Mouse (Mus musculus): ENCODE data around the gene Nlk. TPM values are rescaled to one million over a fixed set of nuclear protein-coding genes. Genes with fewer than 3 reads are reported as not detected.

The Nlk gene
- polyA plus RNA-seq, 1 experiment from 2014 or later, result 8.4 TPM

GRCm38 (mm10) chr11:78549491-78549987 lies 147.6 kb downstream of the Nlk start:
- no peaks in the 10 kb centered on the region for H3K27me3 ChIP-seq (replicated peaks; ENCODE audit: control insufficient read depth, insufficient read depth, low read length)
- H3K36me3 ChIP-seq (ENCODE audit: control insufficient read depth, insufficient read depth, low read length), result no peaks in the 10 kb centered on the region
- ATAC-seq, result no peak
- H3K4me1 ChIP-seq (ENCODE audit: control insufficient read depth, insufficient read depth, low read length), result peaks cover 20% of the 10 kb centered on the region
- H3K27ac ChIP-seq (ENCODE audit: low read length), result peak overlapping the region; percentile 84
- H3K4me2 ChIP-seq (ENCODE audit: low read depth, low read length), result peak overlapping the region; percentile 54
- no peaks in the 10 kb centered on the region for H3K9me3 ChIP-seq (ENCODE audit: control insufficient read depth, low read length)
- H3K9ac ChIP-seq (ENCODE audit: low read depth, low read length), result peak overlapping the region; percentile 78
- WGBS, result 3% methylated on average over 5 of the region's 5 CpGs
- H3K4me3 ChIP-seq (ENCODE audit: low read length), result peak overlapping the region; percentile 68

GRCm38 (mm10) chr11:78547718-78548460 lies 149.3 kb downstream of the Nlk start:
- Histone ChIP-seq H3K36me3 (ENCODE audit: control insufficient read depth, insufficient read depth, low read length) (no peaks in the 10 kb centered on the region), H3K9me3 (ENCODE audit: control insufficient read depth, low read length) (no peaks in the 10 kb centered on the region), H3K4me3 (ENCODE audit: low read length) (peak overlapping the region; percentile 12; the same call in 1 of the 2 replicates), H3K27me3 (replicated peaks; ENCODE audit: control insufficient read depth, insufficient read depth, low read length) (no peaks in the 10 kb centered on the region), H3K4me2 (ENCODE audit: low read depth, low read length) (peak overlapping the region; percentile 54), H3K9ac (ENCODE audit: low read depth, low read length) (peak overlapping the region; percentile 18; the same call in 1 of the 2 replicates), H3K4me1 (ENCODE audit: control insufficient read depth, insufficient read depth, low read length) (peaks cover 20% of the 10 kb centered on the region), H3K27ac (ENCODE audit: low read length) (0 out of 2 replicates have a peak overlapping the region, but pooled peaks have one; percentile 62)
- no peak for ATAC-seq
- 61% methylated on average over 2 of the region's 2 CpGs for WGBS

DNA sequence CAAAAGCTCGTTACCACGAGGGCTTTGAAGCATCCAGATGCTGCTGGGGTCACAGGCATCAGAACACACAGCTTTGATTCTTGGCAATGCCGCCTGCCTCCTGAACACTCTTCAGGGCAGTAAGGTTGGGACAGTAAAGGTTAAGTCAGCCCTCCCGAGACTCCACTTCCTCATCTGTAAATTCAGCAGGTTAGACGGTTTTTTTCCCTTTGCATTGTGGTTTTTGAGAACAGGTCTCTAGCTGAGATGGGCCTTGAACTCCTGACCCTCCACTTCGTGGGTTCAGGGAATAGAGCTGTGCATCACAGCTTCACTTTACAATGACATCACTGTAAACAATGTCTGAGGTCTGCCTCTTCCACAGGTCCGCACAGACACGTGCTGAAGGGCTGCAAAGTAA lies 152.0 kb downstream of the Nlk start:
- Histone ChIP-seq H3K4me3 (ENCODE audit: low read length) (no peak overlapping the region), H3K9me3 (ENCODE audit: control insufficient read depth, low read length) (no peaks in the 10 kb centered on the region), H3K4me1 (ENCODE audit: control insufficient read depth, insufficient read depth, low read length) (peaks cover 20% of the 10 kb centered on the region), H3K27me3 (replicated peaks; ENCODE audit: control insufficient read depth, insufficient read depth, low read length) (no peaks in the 10 kb centered on the region), H3K4me2 (ENCODE audit: low read depth, low read length) (no peak overlapping the region), H3K9ac (ENCODE audit: low read depth, low read length) (no peak overlapping the region), H3K36me3 (ENCODE audit: control insufficient read depth, insufficient read depth, low read length) (no peaks in the 10 kb centered on the region), H3K27ac (ENCODE audit: low read length) (no peak overlapping the region)
- no peak for ATAC-seq
- 55% methylated on average over 8 of the region's 8 CpGs for WGBS

GRCm38 (mm10) chr11:78544449-78545111 lies 152.6 kb downstream of the Nlk start:
- H3K9ac ChIP-seq (ENCODE audit: low read depth, low read length), result no peak overlapping the region
- no peak overlapping the region for H3K27ac ChIP-seq (ENCODE audit: low read length)
- H3K4me3 ChIP-seq (ENCODE audit: low read length), result no peak overlapping the region
- no peaks in the 10 kb centered on the region; the same call in 1 of the 2 replicates for H3K36me3 ChIP-seq (ENCODE audit: control insufficient read depth, insufficient read depth, low read length)
- ATAC-seq, result no peak
- peaks cover 18% of the 10 kb centered on the region for H3K4me1 ChIP-seq (ENCODE audit: control insufficient read depth, insufficient read depth, low read length)
- H3K4me2 ChIP-seq (ENCODE audit: low read depth, low read length), result no peak overlapping the region
- H3K9me3 ChIP-seq (ENCODE audit: control insufficient read depth, low read length), result no peaks in the 10 kb centered on the region
- 91% methylated on average over 7 of the region's 7 CpGs for WGBS
- H3K27me3 ChIP-seq (replicated peaks; ENCODE audit: control insufficient read depth, insufficient read depth, low read length), result no peaks in the 10 kb centered on the region

DNA sequence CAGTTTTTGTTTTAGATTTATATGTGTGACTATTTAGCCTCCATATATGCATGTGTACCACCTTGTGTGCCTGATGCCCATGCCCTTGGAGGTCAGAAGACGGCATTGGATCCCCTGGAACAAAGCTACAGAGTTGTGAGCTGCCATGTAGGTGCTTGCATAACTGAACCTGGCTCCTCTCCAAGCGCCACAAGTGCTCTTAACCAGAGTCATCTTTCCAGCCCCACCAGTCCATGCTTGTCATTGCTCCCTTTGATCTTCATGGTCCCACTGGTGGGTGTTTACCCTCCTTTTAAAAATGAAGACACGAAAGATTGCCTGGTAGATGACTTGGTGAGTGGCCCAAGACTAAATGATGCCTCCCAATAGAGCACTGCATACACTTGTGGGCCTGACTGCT lies 156.8 kb downstream of the Nlk start:
- Histone ChIP-seq H3K27me3 (replicated peaks; ENCODE audit: control insufficient read depth, insufficient read depth, low read length) (no peaks in the 10 kb centered on the region), H3K9me3 (ENCODE audit: control insufficient read depth, low read length) (no peaks in the 10 kb centered on the region), H3K4me3 (ENCODE audit: low read length) (no peak overlapping the region), H3K27ac (ENCODE audit: low read length) (no peak overlapping the region), H3K4me2 (ENCODE audit: low read depth, low read length) (no peak overlapping the region), H3K4me1 (ENCODE audit: control insufficient read depth, insufficient read depth, low read length) (peaks cover 15% of the 10 kb centered on the region), H3K9ac (ENCODE audit: low read depth, low read length) (no peak overlapping the region), H3K36me3 (ENCODE audit: control insufficient read depth, insufficient read depth, low read length) (no peaks in the 10 kb centered on the region; the same call in 1 of the 2 replicates)
- 87% methylated on average over 3 of the region's 3 CpGs for WGBS
- no peak for ATAC-seq

DNA sequence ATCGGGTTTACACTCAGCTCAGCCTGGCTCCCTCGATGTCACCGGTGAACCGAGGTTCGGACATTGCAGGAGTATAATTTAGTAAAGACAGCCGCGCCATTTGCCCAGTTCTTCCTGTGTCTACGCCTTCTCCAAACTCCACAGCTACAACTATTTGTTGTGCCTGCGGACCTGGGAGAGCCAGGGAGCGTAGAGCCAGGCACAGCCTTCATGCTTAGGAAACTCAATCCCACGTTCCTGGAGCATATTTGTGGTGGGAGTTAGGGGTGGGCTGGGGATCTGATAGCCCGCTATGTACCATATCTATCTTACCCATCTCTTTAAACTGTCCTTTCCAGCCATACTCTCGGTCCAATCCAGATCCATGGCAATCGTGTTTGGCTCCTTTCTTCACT lies 160.5 kb downstream of the Nlk start:
- H3K27ac ChIP-seq (ENCODE audit: low read length), result peak overlapping the region; percentile 91
- peak overlapping the region; percentile 76 for H3K4me2 ChIP-seq (ENCODE audit: low read depth, low read length)
- H3K36me3 ChIP-seq (ENCODE audit: control insufficient read depth, insufficient read depth, low read length), result no peaks in the 10 kb centered on the region; the same call in 1 of the 2 replicates
- peak overlapping the region; percentile 84 for H3K4me3 ChIP-seq (ENCODE audit: low read length)
- H3K9me3 ChIP-seq (ENCODE audit: control insufficient read depth, low read length), result no peaks in the 10 kb centered on the region
- H3K4me1 ChIP-seq (ENCODE audit: control insufficient read depth, insufficient read depth, low read length), result peaks cover 23% of the 10 kb centered on the region
- peak; percentile 12 for ATAC-seq
- no peaks in the 10 kb centered on the region for H3K27me3 ChIP-seq (replicated peaks; ENCODE audit: control insufficient read depth, insufficient read depth, low read length)
- under 1% methylated on average over 14 of the region's 14 CpGs for WGBS
- peak overlapping the region; percentile 85 for H3K9ac ChIP-seq (ENCODE audit: low read depth, low read length)

DNA sequence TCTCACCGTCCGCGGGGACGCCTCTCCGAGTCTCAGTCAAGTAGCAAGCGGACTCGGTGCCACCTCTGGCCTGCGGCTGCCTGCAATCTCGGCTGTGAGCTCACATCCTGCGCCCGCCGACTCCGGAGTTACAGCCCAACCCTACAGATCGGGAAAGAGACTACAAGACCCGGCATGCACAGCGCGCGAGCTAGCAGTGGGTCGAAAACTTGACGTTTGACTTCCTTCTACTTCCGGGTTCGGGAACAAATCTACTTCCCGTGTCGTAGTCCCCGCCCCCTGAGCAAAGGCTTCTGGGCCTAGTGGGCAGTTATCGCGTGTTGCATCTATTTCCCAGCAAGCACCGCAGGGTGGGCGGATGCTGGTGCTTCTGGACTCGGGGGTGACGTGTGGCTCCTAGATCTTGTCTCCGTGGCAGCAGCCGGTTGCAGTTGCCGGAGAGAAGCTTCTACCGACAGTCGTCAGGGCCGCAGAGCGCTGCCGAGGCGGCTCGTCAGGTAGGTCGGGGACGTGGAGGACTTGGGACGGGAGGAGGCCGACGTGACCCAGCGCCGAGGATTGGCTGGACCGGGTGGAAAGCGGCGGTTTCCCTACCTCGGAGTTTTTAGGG lies 161.0 kb downstream of the Nlk start, which contains the start of the genes Tnfaip1 and Ift20:
Gene Tnfaip1, minus strand, starts transcription at position 253 of the 610 bp plus-strand sequence.
Gene Ift20, plus strand, starts transcription at position 282 of the 610 bp plus-strand sequence.
- peak; percentile 97 for ATAC-seq
- H3K4me1 ChIP-seq (ENCODE audit: control insufficient read depth, insufficient read depth, low read length), result peaks cover 23% of the 10 kb centered on the region
- H3K4me3 ChIP-seq (ENCODE audit: low read length), result peak within 1 kb of the TSS; percentile 84
- under 1% methylated on average over 52 of the region's 52 CpGs for WGBS
- H3K27ac ChIP-seq (ENCODE audit: low read length), result peak within 1 kb of the TSS; percentile 97
- no peaks in the 10 kb centered on the region for H3K27me3 ChIP-seq (replicated peaks; ENCODE audit: control insufficient read depth, insufficient read depth, low read length)
- H3K9ac ChIP-seq (ENCODE audit: low read depth, low read length), result peak within 1 kb of the TSS; percentile 87
- H3K9me3 ChIP-seq (ENCODE audit: control insufficient read depth, low read length), result no peaks in the 10 kb centered on the region
- no peaks in the 10 kb centered on the region; the same call in 1 of the 2 replicates for H3K36me3 ChIP-seq (ENCODE audit: control insufficient read depth, insufficient read depth, low read length)
- peak within 1 kb of the TSS; percentile 76 for H3K4me2 ChIP-seq (ENCODE audit: low read depth, low read length)

DNA sequence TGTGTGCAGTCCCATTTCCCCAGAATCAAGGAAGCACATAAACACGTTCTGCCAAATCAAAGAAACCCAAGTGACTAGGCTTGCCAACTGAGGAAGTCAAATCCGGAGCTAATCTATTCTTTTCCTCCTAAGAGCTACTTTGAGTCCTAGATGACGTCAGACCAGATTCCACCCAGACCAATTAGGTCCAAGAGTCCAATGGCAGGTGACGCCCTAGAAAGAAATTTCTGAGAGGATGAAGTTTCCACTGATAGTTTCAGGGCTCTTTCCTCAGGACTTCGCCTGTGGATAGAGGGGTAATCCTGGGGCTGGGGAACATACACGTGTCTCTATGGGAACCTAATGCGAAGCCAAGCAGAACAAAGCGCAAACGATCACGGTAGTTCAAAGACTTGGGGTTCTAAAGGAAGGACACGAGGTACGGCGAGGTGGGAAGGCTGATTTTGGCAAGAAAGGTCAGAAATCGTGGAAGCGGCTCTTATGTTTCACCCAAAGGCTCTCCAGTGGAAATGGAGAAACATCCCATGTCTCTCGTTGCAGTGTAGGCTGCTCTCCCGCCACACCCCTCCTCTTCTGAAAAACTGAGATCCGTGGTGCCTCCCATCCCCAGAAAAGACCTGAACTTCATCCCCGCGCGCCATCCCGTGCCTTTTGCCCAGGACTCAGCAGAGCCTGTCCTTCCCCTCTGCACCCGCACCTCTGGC lies 161.6 kb downstream of the Nlk start:
- peaks cover 23% of the 10 kb centered on the region for H3K4me1 ChIP-seq (ENCODE audit: control insufficient read depth, insufficient read depth, low read length)
- H3K4me2 ChIP-seq (ENCODE audit: low read depth, low read length), result peak overlapping the region; percentile 75
- peak overlapping the region; percentile 87 for H3K9ac ChIP-seq (ENCODE audit: low read depth, low read length)
- peak overlapping the region; percentile 84 for H3K4me3 ChIP-seq (ENCODE audit: low read length)
- peak overlapping the region; percentile 97 for H3K27ac ChIP-seq (ENCODE audit: low read length)
- H3K36me3 ChIP-seq (ENCODE audit: control insufficient read depth, insufficient read depth, low read length), result no peaks in the 10 kb centered on the region; the same call in 1 of the 2 replicates
- ATAC-seq, result peak; percentile 65
- no peaks in the 10 kb centered on the region for H3K9me3 ChIP-seq (ENCODE audit: control insufficient read depth, low read length)
- no peaks in the 10 kb centered on the region for H3K27me3 ChIP-seq (replicated peaks; ENCODE audit: control insufficient read depth, insufficient read depth, low read length)
- under 1% methylated on average over 23 of the region's 23 CpGs for WGBS

Data from intestine, embryonic 16.5 days (tissue).